Mouse (Mus musculus) midbrain, embryonic 11.5 days (tissue): ENCODE measurements around the gene Hormad1. TPM values are rescaled to one million over a fixed set of nuclear protein-coding genes. Genes with fewer than 3 reads are reported as not detected.
"Not testable (repeated sequence)": the region's sequence is repeated elsewhere in the genome, so short reads cannot be mapped to it uniquely, and the experiment has no call there.

Experiments
- ATAC-seq: fragments of 200-750 bp; cut with Nextera tagmentation; 2 replicates; pipeline ENCODE4 v1.8.0; 2017; ENCODE audit warnings: moderate TSS enrichment, moderate library complexity; ENCODE audit not compliant: low FRiP score
- DNase-seq: peaks from one replicate; pipeline ENCODE4 v3.0.0; 2015; ENCODE audit warnings: low spot score; ENCODE audit errors: missing footprints
- H3K27ac ChIP-seq: fragments of 300-500 bp; sonication (generic); 2 replicates; pipeline ENCODE4 v1.5.1; 2014; ENCODE audit warnings: low read depth, low read length
- H3K27me3 ChIP-seq: fragments of 300-500 bp; sonication (generic); 2 replicates; pipeline ENCODE4 v1.6.1; 2014; ENCODE audit warnings: mild to moderate bottlenecking, low read length, moderate library complexity, mixed read lengths; ENCODE audit not compliant: control insufficient read depth, insufficient read depth
- H3K36me3 ChIP-seq: fragments of 300-500 bp; sonication (generic); 2 replicates; pipeline ENCODE4 v1.6.1; 2014; ENCODE audit warnings: mild to moderate bottlenecking, low read length, moderate library complexity, mixed read lengths; ENCODE audit not compliant: control insufficient read depth, insufficient read depth
- H3K4me1 ChIP-seq: fragments of 300-500 bp; sonication (generic); 2 replicates; pipeline ENCODE4 v1.6.1; 2014; ENCODE audit warnings: low read length; ENCODE audit not compliant: control insufficient read depth, insufficient read depth
- H3K4me2 ChIP-seq: fragments of 300-500 bp; sonication (generic); 2 replicates; pipeline ENCODE4 v1.6.1; 2014; ENCODE audit warnings: mild to moderate bottlenecking, moderate library complexity
- H3K4me3 ChIP-seq: fragments of 300-500 bp; sonication (generic); 2 replicates; pipeline ENCODE4 v1.5.1; 2014; ENCODE audit warnings: low read depth, low read length
- H3K9ac ChIP-seq: fragments of 300-500 bp; sonication (generic); 2 replicates; pipeline ENCODE4 v1.6.1; 2014; ENCODE audit warnings: low read length
- H3K9me3 ChIP-seq: fragments of 300-500 bp; sonication (generic); 2 replicates; pipeline ENCODE4 v1.6.1; 2016; ENCODE audit warnings: low read length; ENCODE audit not compliant: control insufficient read depth
- WGBS: fragments of 180-500 bp; shearing (Covaris S2); extraction: QIAGEN DNeasy Blood & Tissue Kit; methylation state at CpG from one replicate; pipeline ENCODE4 v1.1.7; 2014; 5-methylcytosine and 5-hydroxymethylcytosine counted together
- polyA plus RNA-seq: library from polyadenylated mRNA; unstranded; fragments of >200 nt; fragmentation: Nextera tagmentation; extraction: Ambion mirVana; gene quantifications from 2 replicates; pipeline ENCODE4 v1.2.1, GENCODE M21; 2014

The Hormad1 gene
- polyA plus RNA-seq, 1 experiment from 2014 or later = not detected

- 73% methylated on average over 2 of the region's 2 CpGs for WGBS
- DNase-seq = peak; percentile 12
- H3K36me3 ChIP-seq, H3K4me1 ChIP-seq, H3K4me2 ChIP-seq, H3K9me3 ChIP-seq, H3K27ac ChIP-seq, H3K4me3 ChIP-seq, ATAC-seq, H3K9ac ChIP-seq, H3K27me3 ChIP-seq: not testable (repeated sequence)
Measured at GRCm38 (mm10) chr3:95541186-95541585, 18.3 kb upstream of the Hormad1 start.

GRCm38 (mm10) chr3:95542171-95542570 lies 17.3 kb upstream of the Hormad1 start:
- no peaks in the 10 kb centered on the region for H3K9me3 ChIP-seq
- no peaks in the 10 kb centered on the region for H3K36me3 ChIP-seq
- no peak overlapping the region for H3K27ac ChIP-seq
- no peak overlapping the region for H3K4me2 ChIP-seq
- H3K9ac ChIP-seq = no peak overlapping the region
- ATAC-seq (no peak), DNase-seq (peak; percentile 17)
- no peak overlapping the region for H3K4me3 ChIP-seq
- no peaks in the 10 kb centered on the region for H3K4me1 ChIP-seq
- H3K27me3 ChIP-seq = no peaks in the 10 kb centered on the region

GRCm38 (mm10) chr3:95542981-95543380 lies 16.5 kb upstream of the Hormad1 start:
- Histone ChIP-seq H3K4me3 (no peak overlapping the region), H3K27me3 (no peaks in the 10 kb centered on the region), H3K9ac (no peak overlapping the region), H3K4me1 (no peaks in the 10 kb centered on the region), H3K36me3 (no peaks in the 10 kb centered on the region), H3K9me3 (no peaks in the 10 kb centered on the region), H3K27ac (no peak overlapping the region), H3K4me2 (no peak overlapping the region)
- ATAC-seq = no peak
- no peak for DNase-seq
- 80% methylated on average over 7 of the region's 7 CpGs for WGBS

- 79% methylated on average over 1 of the region's 1 CpGs for WGBS
- ATAC-seq = no peak
- Histone ChIP-seq H3K36me3 (no peaks in the 10 kb centered on the region), H3K9ac (no peak overlapping the region), H3K4me3 (no peak overlapping the region), H3K4me2 (no peak overlapping the region), H3K4me1 (no peaks in the 10 kb centered on the region), H3K27me3 (no peaks in the 10 kb centered on the region), H3K9me3 (no peaks in the 10 kb centered on the region), H3K27ac (no peak overlapping the region)
- DNase-seq = no peak
Measured at GRCm38 (mm10) chr3:95550176-95550575, 9.3 kb upstream of the Hormad1 start.

GRCm38 (mm10) chr3:95553986-95554385 lies 5.5 kb upstream of the Hormad1 start:
- Histone ChIP-seq H3K27ac (no peak overlapping the region), H3K9ac (no peak overlapping the region), H3K27me3 (no peaks in the 10 kb centered on the region), H3K36me3 (no peaks in the 10 kb centered on the region), H3K9me3 (no peaks in the 10 kb centered on the region), H3K4me1 (no peaks in the 10 kb centered on the region), H3K4me3 (no peak overlapping the region), H3K4me2 (no peak overlapping the region)
- no peak for ATAC-seq
- WGBS = 71% methylated on average over 3 of the region's 3 CpGs
- DNase-seq = no peak

- Histone ChIP-seq H3K36me3 (no peaks in the 10 kb centered on the region), H3K4me2 (no peak overlapping the region), H3K27me3 (no peaks in the 10 kb centered on the region), H3K27ac (no peak overlapping the region), H3K4me1 (no peaks in the 10 kb centered on the region), H3K9ac (no peak overlapping the region), H3K9me3 (no peaks in the 10 kb centered on the region), H3K4me3 (no peak overlapping the region)
- DNase-seq (no peak), ATAC-seq (no peak)
- 86% methylated on average over 3 of the region's 3 CpGs for WGBS
Measured at GRCm38 (mm10) chr3:95560738-95561137, 1.3 kb downstream of the Hormad1 start.

GRCm38 (mm10) chr3:95561826-95562225 lies 2.3 kb downstream of the Hormad1 start:
- Histone ChIP-seq H3K4me3 (no peak overlapping the region), H3K36me3 (no peaks in the 10 kb centered on the region), H3K27me3 (no peaks in the 10 kb centered on the region), H3K9me3 (no peaks in the 10 kb centered on the region), H3K27ac (no peak overlapping the region), H3K9ac (no peak overlapping the region), H3K4me2 (no peak overlapping the region), H3K4me1 (no peaks in the 10 kb centered on the region)
- DNase-seq (no peak), ATAC-seq (no peak)
- 79% methylated on average over 2 of the region's 2 CpGs for WGBS

- Histone ChIP-seq H3K9ac (no peak overlapping the region), H3K9me3 (no peaks in the 10 kb centered on the region), H3K4me1 (no peaks in the 10 kb centered on the region), H3K4me3 (no peak overlapping the region), H3K4me2 (no peak overlapping the region), H3K27ac (no peak overlapping the region), H3K36me3 (no peaks in the 10 kb centered on the region), H3K27me3 (no peaks in the 10 kb centered on the region)
- no peak for ATAC-seq
- WGBS = 96% methylated on average over 3 of the region's 3 CpGs
- DNase-seq = no peak
Measured at GRCm38 (mm10) chr3:95569585-95569984, 10.1 kb downstream of the Hormad1 start.

GRCm38 (mm10) chr3:95587754-95588603 lies 28.5 kb downstream of the Hormad1 start:
- peak overlapping the region; percentile 24; the same call in 1 of the 2 replicates for H3K9ac ChIP-seq
- peak; percentile 83 for DNase-seq

More at GRCm38 (mm10) chr3:95587754-95588603, 28.5 kb downstream of the Hormad1 start:
- WGBS = 53% methylated on average over 8 of the region's 8 CpGs
- Histone ChIP-seq H3K9me3 (no peaks in the 10 kb centered on the region), H3K36me3 (no peaks in the 10 kb centered on the region), H3K4me1 (peaks cover 2% of the 10 kb centered on the region; the same call in 1 of the 2 replicates), H3K4me2 (peak overlapping the region; percentile 49), H3K4me3 (peak overlapping the region; percentile 75), H3K27me3 (no peaks in the 10 kb centered on the region), H3K27ac (no peak overlapping the region)
- no peak for ATAC-seq
